Mouse (Mus musculus): ENCODE data around the gene Gtf2i. TPM values are rescaled to one million over a fixed set of nuclear protein-coding genes. Genes with fewer than 3 reads are reported as not detected.

Gtf2i gene
- total RNA-seq, 1 experiment: 64.3 TPM

GRCm38 (mm10) chr5:134352527-134353001 is 38.0 kb upstream of the Gtf2i start:
- peaks cover 0 to 10% of the 10 kb centered on the region in 2 experiments; a peak in 1 of 4 replicates for H3K4me1 ChIP-seq (ENCODE audit: control insufficient read depth in 2 of 2, insufficient read depth in 2 of 2, low read length in 2 of 2, poor library complexity in 1 of 2)
- H3K36me3 ChIP-seq (ENCODE audit: control insufficient read depth, insufficient read depth, low read length, poor library complexity, severe bottlenecking): peaks cover 5% of the 10 kb centered on the region; the same call in 1 of the 2 replicates
- H3K4me3 ChIP-seq (ENCODE audit: insufficient read depth in 1 of 2, low read depth in 1 of 2, low read length in 2 of 2, poor library complexity in 1 of 2, severe bottlenecking in 1 of 2): no peak overlapping the region
- H3K9ac ChIP-seq (ENCODE audit: insufficient read depth, low read depth, low read length, poor library complexity, severe bottlenecking): no peak overlapping the region
- no peak for TF ChIP-seq MAFK (IDR thresholded peaks at IDR 0.05; ENCODE audit: insufficient read depth, low read depth, low read length)
- TF ChIP-seq ZC3H11A (IDR thresholded peaks at IDR 0.05; ENCODE audit: borderline replicate concordance, low read depth, low read length): no peak
- TF ChIP-seq ZNF384 (IDR thresholded peaks at IDR 0.05; ENCODE audit: low read depth, low read length): no peak
- no peak for TF ChIP-seq CHD2 (IDR thresholded peaks at IDR 0.05; ENCODE audit: low read depth, low read length)
- TF ChIP-seq HCFC1 (IDR thresholded peaks at IDR 0.05; ENCODE audit: borderline replicate concordance, insufficient read depth, low read length): no peak
- no peak overlapping the region for H3K27ac ChIP-seq (ENCODE audit: insufficient read depth, low read depth, low read length, poor library complexity, severe bottlenecking)
- DNase-seq (ENCODE audit: low read depth, low spot score): no peak
- in situ Hi-C loops (cut with MboI; ENCODE audit: low sequenced_read_pairs in 2 of 2, unreplicated experiment in 2 of 2): no loop called here
- H3K9me3 ChIP-seq (ENCODE audit: control insufficient read depth, insufficient read depth, low read depth, low read length): no peaks in the 10 kb centered on the region

DNA sequence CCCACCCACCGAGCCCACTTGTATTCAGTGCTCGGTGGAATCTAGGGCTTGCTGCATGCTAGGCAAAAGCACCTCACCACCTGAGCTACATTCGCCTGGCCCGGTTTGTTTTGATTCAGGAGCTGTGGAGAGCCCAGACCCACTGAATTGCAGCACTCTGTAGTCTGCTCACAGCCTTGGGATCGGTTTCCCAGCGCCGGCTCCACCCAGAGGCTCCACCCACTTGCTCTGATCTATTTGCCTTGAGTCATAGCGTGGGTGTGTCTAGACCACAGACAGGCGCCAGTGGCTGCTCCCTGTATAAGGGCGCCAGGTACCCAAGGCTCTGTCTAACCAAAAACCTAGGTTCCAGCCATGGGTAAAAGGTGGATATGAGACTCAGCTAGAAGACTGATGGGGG is 36.1 kb upstream of the Gtf2i start:
- Histone ChIP-seq H3K27ac (ENCODE audit: insufficient read depth, low read depth, low read length, poor library complexity, severe bottlenecking) (no peak overlapping the region), H3K4me1 (ENCODE audit: control insufficient read depth in 2 of 2, insufficient read depth in 2 of 2, low read length in 2 of 2, poor library complexity in 1 of 2) (peaks cover 0 to 10% of the 10 kb centered on the region in 2 experiments; a peak in 1 of 4 replicates), H3K9me3 (ENCODE audit: control insufficient read depth, insufficient read depth, low read depth, low read length) (no peaks in the 10 kb centered on the region), H3K9ac (ENCODE audit: insufficient read depth, low read depth, low read length, poor library complexity, severe bottlenecking) (no peak overlapping the region), H3K36me3 (ENCODE audit: control insufficient read depth, insufficient read depth, low read length, poor library complexity, severe bottlenecking) (no peaks in the 10 kb centered on the region), H3K4me3 (ENCODE audit: insufficient read depth in 1 of 2, low read depth in 1 of 2, low read length in 2 of 2, poor library complexity in 1 of 2, severe bottlenecking in 1 of 2) (peak overlapping the region in 1 of 2 experiments; percentile 8; a peak in 1 of 4 replicates)
- in situ Hi-C loops (cut with MboI; ENCODE audit: low sequenced_read_pairs in 2 of 2, unreplicated experiment in 2 of 2): no loop called here
- no peak for TF ChIP-seq ZC3H11A (IDR thresholded peaks at IDR 0.05; ENCODE audit: borderline replicate concordance, low read depth, low read length)
- no peak for TF ChIP-seq MAFK (IDR thresholded peaks at IDR 0.05; ENCODE audit: insufficient read depth, low read depth, low read length)
- no peak for TF ChIP-seq HCFC1 (IDR thresholded peaks at IDR 0.05; ENCODE audit: borderline replicate concordance, insufficient read depth, low read length)
- no peak for TF ChIP-seq CHD2 (IDR thresholded peaks at IDR 0.05; ENCODE audit: low read depth, low read length)
- no peak for TF ChIP-seq ZNF384 (IDR thresholded peaks at IDR 0.05; ENCODE audit: low read depth, low read length)
- peak; percentile 89 for DNase-seq (ENCODE audit: low read depth, low spot score)

DNA sequence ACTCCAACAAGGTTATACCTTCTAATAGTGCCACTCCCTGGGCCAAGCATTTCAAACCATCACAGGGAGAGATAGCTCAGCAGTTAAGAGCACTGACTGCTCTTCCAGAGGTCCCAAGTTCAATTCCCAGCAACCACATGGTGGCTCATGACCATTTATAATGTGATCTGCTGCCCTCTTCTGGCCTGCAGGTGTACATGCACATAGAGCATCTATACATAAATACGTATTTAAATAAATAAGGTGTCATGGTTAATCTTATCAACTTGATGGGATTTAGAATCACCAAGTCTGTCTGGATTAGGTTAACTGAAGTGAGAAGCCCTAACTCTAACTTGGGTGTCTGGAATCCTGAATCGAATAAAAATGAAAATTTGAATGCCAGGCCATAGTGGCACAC is 32.5 kb upstream of the Gtf2i start:
- DNase-seq (ENCODE audit: low read depth, low spot score): no peak
- peaks cover 2 to 14% of the 10 kb centered on the region in 2 experiments; a peak in 2 of 4 replicates for H3K4me1 ChIP-seq (ENCODE audit: control insufficient read depth in 2 of 2, insufficient read depth in 2 of 2, low read length in 2 of 2, poor library complexity in 1 of 2)
- in situ Hi-C loops (cut with MboI; ENCODE audit: low sequenced_read_pairs in 2 of 2, unreplicated experiment in 2 of 2): loop anchor here in 1 of 2 experiments (10.0 kb wide), 1 partner anchor 162 kb away; the partner anchor contains the start of gene Gtf2ird2

GRCm38 (mm10) chr5:134345449-134345848 is 30.9 kb upstream of the Gtf2i start:
- Histone ChIP-seq H3K4me3 (ENCODE audit: insufficient read depth in 1 of 2, low read depth in 1 of 2, low read length in 2 of 2, poor library complexity in 1 of 2, severe bottlenecking in 1 of 2) (no peak overlapping the region), H3K9ac (ENCODE audit: insufficient read depth, low read depth, low read length, poor library complexity, severe bottlenecking) (no peak overlapping the region), H3K9me3 (ENCODE audit: control insufficient read depth, insufficient read depth, low read depth, low read length) (no peaks in the 10 kb centered on the region), H3K36me3 (ENCODE audit: control insufficient read depth, insufficient read depth, low read length, poor library complexity, severe bottlenecking) (no peaks in the 10 kb centered on the region), H3K4me1 (ENCODE audit: control insufficient read depth in 2 of 2, insufficient read depth in 2 of 2, low read length in 2 of 2, poor library complexity in 1 of 2) (peaks cover 7 to 16% of the 10 kb centered on the region in 2 experiments; a peak in 3 of 4 replicates), H3K27ac (ENCODE audit: insufficient read depth, low read depth, low read length, poor library complexity, severe bottlenecking) (no peak overlapping the region)
- DNase-seq (ENCODE audit: low read depth, low spot score): peak; percentile 78
- TF ChIP-seq ZC3H11A (IDR thresholded peaks at IDR 0.05; ENCODE audit: borderline replicate concordance, low read depth, low read length): no peak
- TF ChIP-seq HCFC1 (IDR thresholded peaks at IDR 0.05; ENCODE audit: borderline replicate concordance, insufficient read depth, low read length): no peak
- TF ChIP-seq MAFK (IDR thresholded peaks at IDR 0.05; ENCODE audit: insufficient read depth, low read depth, low read length): no peak
- no peak for TF ChIP-seq ZNF384 (IDR thresholded peaks at IDR 0.05; ENCODE audit: low read depth, low read length)
- TF ChIP-seq CHD2 (IDR thresholded peaks at IDR 0.05; ENCODE audit: low read depth, low read length): no peak
- in situ Hi-C loops (cut with MboI; ENCODE audit: low sequenced_read_pairs in 2 of 2, unreplicated experiment in 2 of 2): loop anchor here in 1 of 2 experiments (10.0 kb wide), 1 partner anchor 161 kb away; the partner anchor contains the start of gene Gtf2ird2

More for the DNA sequence above, 32.5 kb upstream of the Gtf2i start:
- TF ChIP-seq ZC3H11A (IDR thresholded peaks at IDR 0.05; ENCODE audit: borderline replicate concordance, low read depth, low read length): no peak
- no peak for TF ChIP-seq CHD2 (IDR thresholded peaks at IDR 0.05; ENCODE audit: low read depth, low read length)
- TF ChIP-seq HCFC1 (IDR thresholded peaks at IDR 0.05; ENCODE audit: borderline replicate concordance, insufficient read depth, low read length): no peak
- TF ChIP-seq MAFK (IDR thresholded peaks at IDR 0.05; ENCODE audit: insufficient read depth, low read depth, low read length): no peak
- no peak for TF ChIP-seq ZNF384 (IDR thresholded peaks at IDR 0.05; ENCODE audit: low read depth, low read length)
- no peak overlapping the region for H3K9ac ChIP-seq (ENCODE audit: insufficient read depth, low read depth, low read length, poor library complexity, severe bottlenecking)
- no peaks in the 10 kb centered on the region for H3K9me3 ChIP-seq (ENCODE audit: control insufficient read depth, insufficient read depth, low read depth, low read length)
- no peak overlapping the region for H3K27ac ChIP-seq (ENCODE audit: insufficient read depth, low read depth, low read length, poor library complexity, severe bottlenecking)
- no peaks in the 10 kb centered on the region for H3K36me3 ChIP-seq (ENCODE audit: control insufficient read depth, insufficient read depth, low read length, poor library complexity, severe bottlenecking)
- H3K4me3 ChIP-seq (ENCODE audit: insufficient read depth in 1 of 2, low read depth in 1 of 2, low read length in 2 of 2, poor library complexity in 1 of 2, severe bottlenecking in 1 of 2): no peak overlapping the region

Measured in ES-E14 (cell line).